Mouse (Mus musculus) monocyte, adult 5-6 weeks (primary cell): ENCODE data around the gene Gnptg. TPM values are rescaled to one million over a fixed set of nuclear protein-coding genes. Genes with fewer than 3 reads are reported as not detected.
A peak's percentile ranks its signal among the peaks of the same experiment; 100 is the strongest.

ENCODE experiments used
- ATAC-seq: fragments of 153-309, 156-312 bp; replicated peaks from 2 replicates; pipeline ENCODE4 v1.8.0; 2017; ENCODE audit warnings: mild to moderate bottlenecking; ENCODE audit not compliant: low TSS enrichment, insufficient number of reproducible peaks, severe bottlenecking, poor library complexity, low FRiP score
- total RNA-seq: library from RNA; stranded (forward); fragments of 200-1000, 200-491, 200-594 nt; gene quantifications from 3 replicates; pipeline ENCODE4 v1.2.3, GENCODE M21; 2017

The Gnptg gene
- total RNA-seq, 1 experiment from 2014 or later = 27.2 TPM

DNA sequence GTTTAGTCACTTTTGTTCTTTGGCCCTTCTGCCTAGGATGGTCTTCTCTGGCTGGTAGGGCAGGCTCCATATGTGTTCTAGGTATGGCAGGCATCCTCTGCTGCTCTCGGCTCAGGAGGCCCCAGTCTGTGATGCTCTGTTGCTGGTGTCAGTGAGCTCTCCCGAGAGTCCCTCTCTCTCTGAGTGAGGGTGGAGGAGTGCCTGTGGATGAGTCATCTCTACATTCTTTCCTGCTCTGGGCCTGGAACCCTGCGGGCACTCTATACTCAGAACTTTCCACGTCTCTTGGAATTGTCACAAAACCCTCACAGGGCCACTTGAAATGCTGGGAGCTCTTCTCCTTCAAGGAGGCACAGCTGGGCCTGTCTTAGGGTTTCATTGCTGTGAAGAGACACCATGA lies 28.2 kb downstream of the Gnptg start:
- ATAC-seq = no peak

DNA sequence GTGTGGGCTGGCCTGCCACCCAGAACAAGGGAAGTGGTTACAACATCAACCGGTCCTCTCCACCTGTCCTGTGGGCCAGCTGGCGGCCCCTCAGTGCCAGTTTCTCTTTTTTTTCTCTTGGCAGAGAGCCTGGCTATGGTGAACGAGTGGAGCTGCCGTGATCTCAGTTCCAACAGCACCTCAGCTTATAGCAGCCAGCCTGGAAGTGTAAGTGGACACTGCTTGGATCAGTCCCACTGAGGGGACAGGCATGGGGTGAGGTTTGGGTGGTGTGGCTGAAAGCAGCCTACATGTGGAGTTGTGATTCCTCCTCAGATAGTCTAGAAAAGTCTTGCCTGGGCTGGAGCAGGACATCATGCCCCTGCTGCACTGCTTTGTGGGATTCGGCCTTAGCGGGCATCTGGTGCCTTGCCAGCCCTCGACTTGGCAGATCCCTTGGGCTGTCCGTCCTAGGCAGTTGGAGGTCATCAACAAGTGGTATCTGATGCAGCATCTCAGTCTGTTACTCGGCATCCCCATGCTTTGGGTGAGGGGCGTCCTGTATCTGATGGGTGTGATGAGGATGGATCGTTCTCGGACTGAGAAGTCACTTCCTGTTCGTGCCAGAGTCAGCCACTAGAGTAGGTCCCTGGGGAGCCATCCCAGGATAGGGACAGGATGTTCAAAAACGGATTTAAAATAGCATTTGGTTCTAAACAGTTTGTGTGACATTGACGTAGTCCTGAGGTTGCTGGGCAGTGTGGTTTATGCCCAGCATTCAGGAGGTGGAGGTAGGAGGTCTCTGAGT lies 29.1 kb downstream of the Gnptg start:
- no peak for ATAC-seq

DNA sequence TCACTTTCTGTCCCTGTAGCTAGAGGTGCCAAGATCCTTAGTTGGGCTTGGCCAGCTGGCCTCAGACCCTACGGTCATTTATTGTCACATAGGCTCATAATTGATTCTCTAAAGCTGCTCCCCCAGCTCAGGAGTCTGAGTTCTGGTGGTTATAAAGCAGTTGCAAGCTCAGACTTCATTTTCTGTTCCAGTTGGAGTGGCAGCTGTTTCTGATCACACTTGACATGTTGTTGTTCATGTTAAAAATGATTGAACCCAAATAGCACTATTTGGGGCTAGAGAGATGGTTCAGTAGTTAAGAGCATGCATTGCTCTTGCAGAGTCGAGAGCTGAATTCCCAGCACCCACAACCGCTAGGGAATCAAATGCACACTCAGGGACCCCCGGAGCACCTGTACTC lies 29.9 kb downstream of the Gnptg start:
- no peak for ATAC-seq

DNA sequence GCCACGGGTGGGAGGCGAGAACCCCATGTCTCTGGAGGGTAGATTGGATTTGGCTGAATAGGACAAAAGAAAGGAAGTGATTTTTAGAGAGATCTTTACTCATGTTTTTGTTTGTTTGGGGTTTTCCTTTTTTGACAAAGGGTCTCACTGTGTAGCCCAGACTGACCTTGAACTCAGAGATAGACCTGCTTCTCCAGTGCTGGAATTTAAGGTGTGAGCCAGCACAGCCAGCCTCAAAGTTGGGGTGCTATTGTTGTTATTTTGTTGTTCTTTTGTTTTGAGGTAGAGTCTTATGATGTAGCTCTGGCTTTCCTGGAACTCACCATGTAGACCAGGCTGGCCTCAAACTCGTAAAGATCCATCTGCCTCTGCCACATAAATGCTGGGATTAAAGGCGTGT lies 37.5 kb downstream of the Gnptg start:
- no peak for ATAC-seq

DNA sequence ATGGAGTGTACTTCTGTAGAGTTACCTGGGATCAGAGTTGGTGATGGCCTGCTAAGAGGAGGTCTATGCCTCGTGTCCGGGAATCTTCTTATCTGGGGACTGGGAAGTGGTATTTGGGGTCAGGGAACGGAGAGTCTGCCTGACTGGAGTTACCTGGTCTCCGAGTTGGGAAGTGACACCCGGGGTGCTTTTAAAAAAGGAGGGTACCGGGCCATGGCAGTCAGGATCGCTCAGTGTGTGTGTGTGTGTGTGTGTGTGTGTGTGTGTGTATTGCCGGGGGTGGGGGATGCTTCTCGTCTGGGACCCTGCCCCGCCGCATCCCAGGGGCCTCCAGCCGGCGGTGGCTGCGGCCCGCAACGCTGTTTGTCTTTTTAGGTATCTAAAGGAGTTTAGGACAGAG lies 50.8 kb downstream of the Gnptg start:
- no peak for ATAC-seq

DNA sequence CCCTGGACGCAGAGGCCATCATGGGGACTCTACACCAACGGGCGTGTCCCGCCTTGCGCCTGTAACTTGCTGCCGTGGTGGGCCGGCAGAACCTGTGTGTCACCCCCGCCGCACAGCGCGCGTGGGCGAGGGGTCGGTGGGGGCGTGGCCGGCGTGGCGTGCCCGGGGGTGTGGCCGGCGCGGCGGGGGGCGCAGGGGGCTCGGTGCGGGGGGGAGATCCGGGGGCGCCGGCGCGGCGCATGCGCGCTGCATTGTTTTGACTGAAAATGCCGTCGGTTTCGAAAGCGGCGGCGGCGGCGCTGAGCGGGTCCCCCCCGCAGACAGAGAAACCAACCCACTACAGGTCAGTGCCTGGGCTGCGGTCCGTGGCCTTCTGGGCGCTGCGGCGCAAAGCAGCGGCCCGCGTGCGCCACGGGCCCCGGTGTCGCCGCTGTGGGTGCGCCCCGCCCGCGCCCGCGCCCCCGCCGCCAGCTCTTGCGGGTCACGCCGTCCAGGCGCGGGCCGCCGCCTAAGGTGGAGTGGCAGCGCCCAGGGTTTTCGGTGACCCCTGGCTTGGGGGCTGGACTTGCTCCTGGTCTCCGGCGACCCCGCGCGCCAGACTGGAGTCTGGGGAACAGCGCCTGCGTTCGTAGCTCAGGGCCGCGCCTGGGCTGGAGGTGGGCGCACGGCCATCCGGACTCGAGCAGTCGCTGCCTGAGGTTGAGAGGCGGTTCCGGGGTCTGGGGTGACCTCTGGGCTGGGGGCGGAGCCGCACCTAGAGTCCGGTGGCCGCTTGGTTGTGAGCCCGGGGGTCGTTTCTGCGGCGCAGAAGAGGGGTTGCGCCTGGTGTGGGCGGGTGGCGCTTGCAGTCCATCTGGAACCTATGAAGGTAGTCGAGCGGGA lies 51.5 kb downstream of the Gnptg start, which contains the start of gene Unkl:
TSS of gene Unkl (plus strand) at position 248 of the 882 bp plus-strand sequence.
- ATAC-seq = no peak

DNA sequence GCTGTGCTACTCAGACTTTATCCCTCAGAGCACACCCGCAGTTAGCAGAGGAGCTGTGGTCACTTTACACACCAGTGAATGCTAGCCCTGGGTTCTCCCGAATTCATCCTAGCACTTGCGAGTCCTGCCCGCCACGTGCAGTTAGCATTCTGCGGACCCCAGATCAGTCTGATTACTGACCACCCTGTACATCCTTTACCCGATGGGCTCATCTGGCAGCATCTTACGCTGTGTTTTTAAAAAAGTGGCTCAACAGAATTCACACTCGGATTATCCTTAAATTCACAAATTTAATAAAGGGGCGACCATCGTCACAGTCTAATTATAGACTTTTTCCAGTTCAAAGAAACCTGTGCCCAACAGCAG lies 52.2 kb downstream of the Gnptg start:
- ATAC-seq = no peak

DNA sequence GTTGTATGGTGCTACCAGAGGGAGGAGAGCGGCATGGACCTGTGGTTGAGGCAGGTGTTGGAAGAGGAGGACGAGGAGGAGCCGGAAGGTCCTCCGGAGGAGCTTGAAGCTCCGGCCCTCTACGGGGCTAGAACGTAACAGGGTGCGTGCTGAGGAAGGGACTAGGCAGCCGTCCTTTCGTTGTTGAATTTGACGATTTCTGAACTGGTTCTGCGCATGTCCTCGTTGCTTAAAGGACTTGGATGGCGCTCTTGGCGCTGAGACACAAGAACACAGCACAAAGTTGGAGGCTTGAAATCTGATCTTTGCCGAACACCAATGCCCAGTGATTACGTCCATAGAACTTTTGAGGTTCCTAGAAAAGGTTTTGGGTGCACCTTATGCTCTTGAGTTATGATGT lies 55.0 kb downstream of the Gnptg start:
- ATAC-seq = no peak

DNA sequence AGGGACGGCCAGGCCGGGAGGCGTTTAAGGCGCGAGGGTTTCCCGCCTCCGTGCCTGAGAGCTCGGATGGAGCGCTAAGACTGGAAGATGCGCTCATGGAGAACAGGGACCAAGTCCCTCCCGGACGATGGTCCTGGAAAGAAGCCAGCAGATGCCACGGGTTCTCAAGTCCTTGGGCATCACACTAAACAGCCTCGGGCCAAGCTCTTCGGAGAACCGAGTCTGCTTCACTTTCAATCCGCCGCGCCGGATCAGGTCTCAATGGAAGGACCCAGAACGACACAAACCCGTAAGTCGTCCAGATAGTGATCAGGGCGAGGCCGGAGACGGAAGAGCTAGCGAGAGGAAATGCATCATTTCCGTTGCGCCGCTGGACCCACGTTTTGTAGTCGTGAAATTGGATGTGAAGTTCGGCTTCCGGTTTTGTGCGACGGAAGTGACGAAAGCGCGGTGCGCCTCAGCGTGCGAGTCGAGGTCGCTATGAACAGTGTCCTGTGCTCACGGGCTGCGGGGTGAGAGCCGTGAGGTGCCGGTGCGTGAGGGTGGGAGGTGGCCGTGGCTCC lies 55.7 kb downstream of the Gnptg start, which contains the start of gene BC003965:
TSS of gene BC003965 (plus strand) at position 426 of the 563 bp plus-strand sequence.
- ATAC-seq = peak; percentile 93

Other genes starting within 250 kb of the Gnptg start
- 10.3 to 23.9 TPM (median 11.2 TPM) in 3 replicates for gene Cramp1l, start 224.3 kb downstream of the Gnptg start, total RNA-seq
- 11.7 to 13.0 TPM (median 12.6 TPM) in 3 replicates for gene Ift140, start 224.0 kb downstream of the Gnptg start, total RNA-seq
- not detected in 3 replicates for gene Tmem204, start 156.5 kb downstream of the Gnptg start, total RNA-seq
- 13.3 to 21.2 TPM (median 17.5 TPM) in 3 replicates for gene Telo2, start 124.2 kb downstream of the Gnptg start, total RNA-seq
- not detected in 3 replicates for gene Ptx4, start 119.4 kb downstream of the Gnptg start, total RNA-seq
- 16.3 to 21.8 TPM (median 20.8 TPM) in 3 replicates for gene Clcn7, start 106.7 kb downstream of the Gnptg start, total RNA-seq
- not detected in 3 replicates for gene Ccdc154, start 77.7 kb downstream of the Gnptg start, total RNA-seq
- not detected in 3 replicates for gene Gm38655, start 64.7 kb downstream of the Gnptg start, total RNA-seq
- gene BC003965, start 55.6 kb downstream of the Gnptg start, total RNA-seq = 7.0 to 11.0 TPM (median 9.3 TPM) in 3 replicates
- 14.3 to 29.9 TPM (median 22.5 TPM) in 3 replicates for gene Unkl, start 51.7 kb downstream of the Gnptg start, total RNA-seq
- gene Tsr3, start within 50 bp of the Gnptg start, total RNA-seq = 24.6 to 33.5 TPM (median 27.9 TPM) in 3 replicates
- gene Baiap3, start 16.2 kb upstream of the Gnptg start, total RNA-seq = 31.6 to 146 TPM (median 34.3 TPM) in 3 replicates
- gene Ube2i, start 34.5 kb upstream of the Gnptg start, total RNA-seq = 278 to 334 TPM (median 296 TPM) in 3 replicates
- 2.8 TPM in 1 of 3 replicates, not detected in the others for gene Prss34, start 58.3 kb upstream of the Gnptg start, total RNA-seq
- gene Prss28, start 68.5 kb upstream of the Gnptg start, total RNA-seq = not detected in 3 replicates
- gene Prss29, start 78.5 kb upstream of the Gnptg start, total RNA-seq = not detected in 3 replicates
- gene Tpsab1, start 105.4 kb upstream of the Gnptg start, total RNA-seq = not detected in 3 replicates
- not detected in 3 replicates for gene Tpsb2, start 126.2 kb upstream of the Gnptg start, total RNA-seq
- not detected in 3 replicates for gene Tpsg1, start 129.1 kb upstream of the Gnptg start, total RNA-seq
- gene Cacna1h, start 193.7 kb upstream of the Gnptg start, total RNA-seq = 0.48 to 0.97 TPM in 2 of 3 replicates, not detected in the other
- gene Tekt4, start 214.5 kb upstream of the Gnptg start, total RNA-seq = not detected in 3 replicates